Mouse (Mus musculus) thymus, adult 2 months (tissue): ENCODE results near the gene Slc7a7.

Experiments
- CTCF ChIP-seq: fragments of 200-500 bp; IDR thresholded peaks from 2 replicates; pipeline ENCODE4 v1.5.1; 2012; ENCODE audit warnings: mild to moderate bottlenecking, control low read depth, low read length, moderate library complexity, borderline replicate concordance; ENCODE audit not compliant: control insufficient read depth, poor library complexity, insufficient read depth; ENCODE audit errors: extremely low read depth
- POLR2A ChIP-seq: fragments of 200-500 bp; IDR thresholded peaks from 2 replicates; pipeline ENCODE4 v1.6.1; 2012; ENCODE audit warnings: mild to moderate bottlenecking, low read length, control low read depth, moderate library complexity; ENCODE audit not compliant: control insufficient read depth, poor library complexity, insufficient read depth; ENCODE audit errors: extremely low read depth

GRCm38 (mm10) chr14:54435194-54435918, 17.8 kb upstream of the Slc7a7 start:
- TF ChIP-seq POLR2A (no peak), CTCF (no peak)
